Mouse (Mus musculus) liver, embryonic 15.5 days (tissue): Measurements from ENCODE around the gene Chga. TPM values are rescaled to one million over a fixed set of nuclear protein-coding genes. Genes with fewer than 3 reads are reported as not detected.

Experiments used
- ATAC-seq: fragments of 200-750 bp; cut with Nextera tagmentation; 2 replicates; pipeline ENCODE4 v1.8.0; 2017; ENCODE audit warnings: moderate number of reproducible peaks, mild to moderate bottlenecking, moderate library complexity; ENCODE audit not compliant: insufficient read depth
- H3K27ac ChIP-seq: fragments of 300-500 bp; sonication (generic); replicated peaks from 2 replicates; pipeline ENCODE4 v1.5.1; 2015; ENCODE audit warnings: mild to moderate bottlenecking, inconsistent platforms
- H3K27me3 ChIP-seq: fragments of 300-500 bp; sonication (generic); 2 replicates; pipeline ENCODE4 v1.6.1; 2015; ENCODE audit warnings: mild to moderate bottlenecking, inconsistent platforms
- H3K36me3 ChIP-seq: fragments of 300-500 bp; sonication (generic); replicated peaks from 2 replicates; pipeline ENCODE4 v1.6.1; 2015; ENCODE audit warnings: moderate library complexity, mild to moderate bottlenecking, inconsistent platforms
- H3K4me1 ChIP-seq: fragments of 300-500 bp; sonication (generic); replicated peaks from 2 replicates; pipeline ENCODE4 v1.6.1; 2015; ENCODE audit warnings: inconsistent platforms
- H3K4me2 ChIP-seq: fragments of 300-500 bp; sonication (generic); 2 replicates; pipeline ENCODE4 v1.6.1; 2015; ENCODE audit warnings: moderate library complexity, mild to moderate bottlenecking, inconsistent platforms
- H3K4me3 ChIP-seq: fragments of 300-500 bp; sonication (generic); replicated peaks from 2 replicates; pipeline ENCODE4 v1.5.1; 2015; ENCODE audit warnings: mild to moderate bottlenecking, inconsistent platforms
- H3K9ac ChIP-seq: fragments of 300-500 bp; sonication (generic); 2 replicates; pipeline ENCODE4 v1.6.1; 2015; ENCODE audit warnings: moderate library complexity, mild to moderate bottlenecking, inconsistent platforms
- H3K9me3 ChIP-seq: fragments of 300-500 bp; sonication (generic); replicated peaks from 2 replicates; pipeline ENCODE4 v1.6.1; 2016; ENCODE audit warnings: inconsistent platforms
- WGBS: fragments of 180-500 bp; shearing (Covaris S2); methylation state at CpG from one replicate; pipeline ENCODE4 v1.1.7; 2015; ENCODE audit warnings: mixed read lengths; ENCODE audit not compliant: insufficient replicate concordance; 5-methylcytosine and 5-hydroxymethylcytosine counted together
- polyA plus RNA-seq: library from polyadenylated mRNA; unstranded; fragments of >200 nt; fragmentation: Nextera tagmentation; extraction: Ambion mirVana; gene quantifications from 2 replicates; pipeline ENCODE4 v1.2.1, GENCODE M21; 2015

Chga gene
- polyA plus RNA-seq, 1 experiment from 2014 or later: 2.5 TPM

DNA sequence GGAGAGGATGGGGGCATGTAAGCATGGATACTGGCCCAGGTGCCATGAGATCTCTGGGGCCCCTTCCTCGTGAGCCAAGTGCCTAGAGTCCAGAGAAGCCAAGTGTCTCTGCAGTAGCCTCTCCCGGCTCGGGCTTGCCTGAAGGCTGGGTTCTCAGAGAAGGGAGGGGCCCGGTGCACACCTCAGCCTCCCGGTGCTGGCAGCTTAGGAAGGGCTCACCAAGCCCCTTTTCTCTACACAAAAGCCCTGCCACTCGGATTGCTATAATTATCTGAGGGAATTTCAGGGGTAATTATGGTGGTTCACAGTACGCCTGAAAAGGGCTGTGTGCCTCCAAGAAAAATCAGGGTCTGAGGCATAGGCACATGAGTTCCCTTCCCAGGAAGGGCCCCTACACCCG lies 47.1 kb downstream of the Chga start:
- H3K27ac ChIP-seq: no peak overlapping the region
- 61% methylated on average over 8 of the region's 8 CpGs for WGBS
- H3K4me3 ChIP-seq: no peak overlapping the region
- no peaks in the 10 kb centered on the region for H3K36me3 ChIP-seq
- no peak overlapping the region for H3K9ac ChIP-seq
- no peak overlapping the region for H3K4me2 ChIP-seq
- H3K27me3 ChIP-seq: no peaks in the 10 kb centered on the region
- no peaks in the 10 kb centered on the region for H3K4me1 ChIP-seq
- no peaks in the 10 kb centered on the region for H3K9me3 ChIP-seq
- ATAC-seq: no peak

DNA sequence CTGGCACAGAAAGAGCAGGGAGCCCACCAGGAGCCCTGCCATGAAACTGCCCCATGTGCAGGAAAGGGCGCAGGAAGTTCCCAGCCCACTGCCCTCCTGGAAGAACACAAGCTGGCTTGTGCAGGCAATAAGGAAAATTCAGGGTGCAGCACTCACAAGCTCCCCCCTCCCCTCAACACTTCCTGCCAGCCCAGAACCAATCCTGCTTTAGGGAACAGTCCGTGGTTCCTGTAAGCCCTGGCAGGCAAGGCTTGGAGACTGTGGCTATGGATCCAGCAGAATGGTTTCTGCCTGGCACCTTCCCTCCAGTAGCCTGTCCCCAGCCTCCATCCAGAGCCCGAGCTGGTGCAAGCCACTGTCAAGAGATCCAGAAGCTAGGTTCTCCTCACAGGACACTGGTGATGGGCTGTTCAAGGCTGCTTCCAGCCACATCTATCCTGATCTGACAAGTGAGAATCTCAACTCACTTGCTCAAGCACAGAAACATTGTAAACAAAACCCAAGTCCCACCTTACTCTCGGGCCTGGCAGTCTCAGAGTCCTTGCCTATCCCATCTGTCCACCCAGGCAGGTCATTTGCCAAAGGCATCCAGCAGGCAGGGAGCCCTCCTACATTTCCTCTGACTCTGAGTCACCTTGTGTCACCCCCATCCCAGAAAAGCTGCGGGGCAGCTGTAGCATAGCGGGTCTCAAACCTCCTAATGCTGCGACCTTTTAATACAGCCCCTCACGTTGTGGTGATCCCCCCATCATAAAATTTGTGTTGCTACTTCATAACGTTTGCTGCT lies 47.7 kb downstream of the Chga start:
- no peak for ATAC-seq
- Histone ChIP-seq H3K9ac (no peak overlapping the region), H3K9me3 (no peaks in the 10 kb centered on the region), H3K27ac (no peak overlapping the region), H3K4me3 (no peak overlapping the region), H3K4me2 (no peak overlapping the region), H3K27me3 (no peaks in the 10 kb centered on the region), H3K36me3 (no peaks in the 10 kb centered on the region), H3K4me1 (no peaks in the 10 kb centered on the region)
- 65% methylated on average over 9 of the region's 9 CpGs for WGBS

DNA sequence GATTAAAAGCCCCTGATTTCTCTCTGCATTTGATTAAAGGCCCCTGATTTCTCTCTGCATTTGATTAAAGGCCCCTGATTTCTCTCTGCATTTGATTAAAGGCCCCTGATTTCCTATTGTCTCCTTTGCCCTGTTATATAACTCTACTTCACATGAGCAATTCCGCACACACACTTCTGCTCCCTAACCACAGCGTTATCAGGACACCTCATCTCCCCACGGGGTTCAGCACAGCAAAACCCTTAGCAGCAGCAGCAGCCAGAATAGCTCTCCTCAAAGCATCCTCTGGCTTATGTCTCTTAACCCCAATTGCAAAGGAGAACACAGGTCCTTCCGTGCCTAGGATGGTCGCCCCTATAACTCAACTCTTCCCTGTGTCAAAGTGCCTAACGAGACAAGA lies 50.8 kb downstream of the Chga start:
- no peaks in the 10 kb centered on the region for H3K9me3 ChIP-seq
- no peak for ATAC-seq
- 54% methylated on average over 6 of the region's 6 CpGs for WGBS
- H3K27me3 ChIP-seq: no peaks in the 10 kb centered on the region
- H3K4me2 ChIP-seq: no peak overlapping the region
- no peak overlapping the region for H3K4me3 ChIP-seq
- H3K9ac ChIP-seq: no peak overlapping the region
- no peaks in the 10 kb centered on the region for H3K36me3 ChIP-seq
- H3K4me1 ChIP-seq: no peaks in the 10 kb centered on the region
- H3K27ac ChIP-seq: no peak overlapping the region

DNA sequence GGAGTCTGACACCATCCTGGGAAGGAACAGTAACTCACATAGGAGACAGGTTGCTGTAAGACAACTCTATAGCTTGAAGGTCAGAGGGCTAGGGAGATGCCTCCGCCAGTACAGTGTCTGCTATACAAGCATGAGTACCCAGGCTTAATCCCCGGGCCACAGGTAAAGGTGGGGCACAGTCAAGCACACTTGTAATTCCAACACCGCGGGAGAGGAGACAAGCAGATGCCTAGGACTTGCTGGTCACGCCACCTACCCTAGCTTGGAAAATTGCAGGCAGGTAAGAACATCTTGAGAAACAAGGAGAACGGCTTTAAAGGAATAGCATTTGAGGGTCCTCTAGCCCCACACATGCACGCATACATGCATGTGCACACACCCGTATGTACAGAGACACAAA lies 52.3 kb downstream of the Chga start:
- Histone ChIP-seq H3K4me2 (no peak overlapping the region), H3K9ac (no peak overlapping the region), H3K4me1 (no peaks in the 10 kb centered on the region), H3K27ac (no peak overlapping the region), H3K9me3 (no peaks in the 10 kb centered on the region), H3K4me3 (no peak overlapping the region), H3K36me3 (no peaks in the 10 kb centered on the region), H3K27me3 (no peaks in the 10 kb centered on the region)
- WGBS: 77% methylated on average over 8 of the region's 8 CpGs
- no peak for ATAC-seq

DNA sequence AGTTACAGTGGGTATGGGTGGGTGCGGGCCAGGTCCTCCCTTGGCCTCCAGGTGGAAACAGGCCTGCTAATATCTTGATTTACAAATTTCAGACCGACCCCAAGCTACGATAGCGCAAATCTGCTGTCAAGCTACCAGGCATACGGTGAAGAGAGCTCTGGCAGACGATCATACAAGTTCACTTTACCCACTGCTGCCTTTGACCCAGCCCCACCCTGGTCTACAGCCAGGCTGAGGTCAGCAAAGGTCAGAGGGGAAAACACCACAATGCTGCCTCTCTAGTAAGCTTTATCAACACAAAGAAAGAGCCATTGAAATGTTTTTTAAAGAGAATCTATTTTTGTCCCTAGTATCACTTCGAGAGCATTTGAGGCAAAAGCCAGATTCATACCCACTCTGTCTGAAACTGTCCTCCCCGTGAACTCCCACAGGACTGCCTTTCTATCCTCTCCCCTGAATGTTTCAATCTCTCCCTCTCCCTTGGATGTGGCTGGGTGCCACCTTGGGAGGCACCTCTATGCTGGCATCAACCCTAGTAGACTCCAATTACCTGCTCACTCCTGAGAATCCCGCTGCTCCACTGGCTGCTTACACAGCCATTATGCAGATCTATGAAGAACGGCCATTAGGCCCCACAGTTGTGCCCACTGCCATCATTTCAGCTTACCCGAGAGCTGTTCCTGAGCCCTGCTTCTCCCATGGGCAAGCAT lies 53.2 kb downstream of the Chga start:
- no peaks in the 10 kb centered on the region for H3K9me3 ChIP-seq
- no peaks in the 10 kb centered on the region for H3K27me3 ChIP-seq
- H3K4me1 ChIP-seq: no peaks in the 10 kb centered on the region
- no peak overlapping the region for H3K4me3 ChIP-seq
- H3K27ac ChIP-seq: no peak overlapping the region
- WGBS: 75% methylated on average over 11 of the region's 11 CpGs
- no peak overlapping the region for H3K4me2 ChIP-seq
- ATAC-seq: no peak
- no peak overlapping the region for H3K9ac ChIP-seq
- no peaks in the 10 kb centered on the region for H3K36me3 ChIP-seq

DNA sequence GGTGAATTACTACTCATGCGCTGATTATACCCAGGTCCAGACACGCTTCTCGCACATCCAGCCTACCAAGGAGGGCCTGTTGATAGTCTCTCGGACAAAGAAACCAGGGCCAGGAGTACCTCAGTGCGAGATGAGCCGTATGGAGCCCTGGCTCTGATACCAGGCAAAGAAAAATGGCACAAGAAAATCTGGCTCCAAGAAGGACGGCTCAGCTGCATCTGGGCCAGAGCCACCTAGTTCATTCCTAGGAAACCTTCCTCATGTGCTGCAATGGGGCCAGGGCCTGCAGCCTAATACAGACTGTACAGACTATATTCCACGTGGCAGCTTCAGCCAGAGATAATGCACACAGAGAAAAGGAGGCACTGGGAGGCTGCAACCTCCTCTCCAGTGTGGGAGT lies 56.2 kb downstream of the Chga start:
- Histone ChIP-seq H3K4me3 (no peak overlapping the region), H3K4me1 (no peaks in the 10 kb centered on the region), H3K9ac (no peak overlapping the region), H3K4me2 (no peak overlapping the region), H3K27me3 (no peaks in the 10 kb centered on the region), H3K9me3 (no peaks in the 10 kb centered on the region), H3K36me3 (no peaks in the 10 kb centered on the region), H3K27ac (no peak overlapping the region)
- ATAC-seq: no peak
- 72% methylated on average over 8 of the region's 8 CpGs for WGBS

DNA sequence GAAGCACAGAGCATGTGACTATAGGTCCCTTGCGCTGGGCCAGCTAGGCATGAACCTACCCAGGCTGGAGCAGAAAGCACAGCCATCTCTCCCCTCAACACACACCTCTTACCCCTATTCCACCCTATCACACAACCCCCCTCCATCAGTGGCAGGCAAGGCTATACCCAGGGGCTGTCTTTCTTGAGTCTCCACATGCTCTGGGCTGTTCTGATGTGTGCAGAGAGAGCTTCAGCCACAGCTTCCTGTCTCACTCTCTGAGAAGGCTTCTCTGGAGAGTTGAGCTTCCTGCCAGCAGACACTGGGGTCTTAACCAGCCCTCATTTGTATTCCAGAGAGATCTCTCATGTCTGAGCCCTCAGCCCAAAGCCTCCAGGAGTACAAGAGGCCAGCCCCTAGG lies 57.7 kb downstream of the Chga start:
- WGBS: 71% methylated on average over 1 of the region's 1 CpGs

DNA sequence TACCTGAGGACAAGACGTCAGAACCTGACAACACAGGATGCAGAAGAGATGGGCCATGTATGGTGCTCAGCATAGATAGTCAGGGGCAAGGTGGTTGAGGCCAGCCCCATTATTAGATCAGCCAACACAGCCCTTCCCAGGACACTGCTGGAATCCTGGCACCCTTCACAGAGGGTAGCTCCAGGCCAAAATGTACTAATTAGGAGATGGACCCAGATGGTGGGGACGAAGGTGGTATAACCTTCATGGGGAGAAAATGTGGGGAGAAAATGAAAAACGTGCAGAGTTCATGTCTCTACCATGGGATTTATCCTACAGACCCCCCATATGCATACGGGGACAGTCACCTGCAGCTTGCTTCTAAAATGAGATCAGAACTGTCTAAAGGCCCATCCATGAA lies 58.6 kb downstream of the Chga start:
- H3K4me3 ChIP-seq: no peak overlapping the region
- no peak overlapping the region for H3K9ac ChIP-seq
- H3K27ac ChIP-seq: no peak overlapping the region
- peaks cover 10% of the 10 kb centered on the region for H3K4me1 ChIP-seq
- H3K4me2 ChIP-seq: no peak overlapping the region
- no peaks in the 10 kb centered on the region for H3K36me3 ChIP-seq
- no peak for ATAC-seq
- H3K9me3 ChIP-seq: no peaks in the 10 kb centered on the region
- 45% methylated on average over 4 of the region's 4 CpGs for WGBS
- no peaks in the 10 kb centered on the region for H3K27me3 ChIP-seq

More for the DNA sequence above, 57.7 kb downstream of the Chga start:
- Histone ChIP-seq H3K9me3 (no peaks in the 10 kb centered on the region), H3K27me3 (no peaks in the 10 kb centered on the region), H3K9ac (no peak overlapping the region), H3K36me3 (no peaks in the 10 kb centered on the region), H3K4me3 (no peak overlapping the region), H3K4me1 (peaks cover 5% of the 10 kb centered on the region; the same call in 1 of the 2 replicates), H3K27ac (no peak overlapping the region), H3K4me2 (no peak overlapping the region)
- ATAC-seq: no peak

Other genes with a start within 250 kb of the Chga start
- 73.4 and 83.4 TPM in 2 replicates for gene Lgmn, start 115.2 kb upstream of the Chga start, polyA plus RNA-seq
- 12.5 and 12.6 TPM in 2 replicates for gene Golga5, start 85.8 kb upstream of the Chga start, polyA plus RNA-seq
- gene Itpk1, start 150.0 kb downstream of the Chga start, polyA plus RNA-seq: 4.0 and 5.2 TPM in 2 replicates
- 7.6 and 8.4 TPM in 2 replicates for gene Moap1, start 188.7 kb downstream of the Chga start, polyA plus RNA-seq
- 5.6 and 5.7 TPM in 2 replicates for gene Tmem251, start 188.8 kb downstream of the Chga start, polyA plus RNA-seq
- gene Gm28051, start 202.8 kb downstream of the Chga start, polyA plus RNA-seq: not detected in 2 replicates
- gene Gon7, start 202.8 kb downstream of the Chga start, polyA plus RNA-seq: 12.7 and 12.8 TPM in 2 replicates
- gene Ubr7, start 203.0 kb downstream of the Chga start, polyA plus RNA-seq: 18.2 and 18.9 TPM in 2 replicates
- gene Gm20604, start 203.7 kb downstream of the Chga start, polyA plus RNA-seq: 7.1 and 7.2 TPM in 2 replicates